Mouse (Mus musculus): ENCODE measurements around the gene Gm11084. TPM values are rescaled to one million over a fixed set of nuclear protein-coding genes. Genes with fewer than 3 reads are reported as not detected.
A peak's percentile ranks its signal among the peaks of the same experiment; 100 is the strongest.

Gene Gm11084
- polyA plus RNA-seq, 1 experiment from 2014 or later = not detected

DNA sequence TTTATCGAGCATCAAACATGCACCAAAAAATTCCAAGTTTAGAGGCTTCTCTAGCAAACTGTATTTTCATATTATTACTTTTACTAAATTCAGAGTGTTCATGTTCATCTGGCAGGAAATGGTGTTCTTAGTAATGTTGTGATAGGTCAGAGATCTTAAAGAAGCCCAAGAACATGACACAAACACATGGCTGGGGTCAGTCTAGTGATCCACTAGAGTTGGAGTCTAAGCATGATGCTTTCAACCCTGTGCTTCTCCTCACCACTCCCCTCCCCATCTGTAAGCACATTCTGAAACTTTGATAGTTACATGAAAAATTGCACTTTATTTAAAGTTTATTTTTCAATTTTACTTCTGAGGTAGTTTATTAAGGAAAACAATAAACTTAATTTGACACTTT is 9.2 kb downstream of the Gm11084 start:
- no peaks in the 10 kb centered on the region for H3K27me3 ChIP-seq
- 0 out of 2 replicates have a peak, but pooled peaks cover 5% of the 10 kb centered on the region for H3K36me3 ChIP-seq
- no peak for ATAC-seq
- H3K9ac ChIP-seq (replicated peaks) = no peak overlapping the region
- peaks cover 40% of the 10 kb centered on the region for H3K4me1 ChIP-seq (replicated peaks)
- WGBS = 85% methylated on average over 1 of the region's 1 CpGs
- peak overlapping the region; percentile 49 for H3K4me2 ChIP-seq (replicated peaks)
- H3K4me3 ChIP-seq (replicated peaks) = peak overlapping the region; percentile 20
- no peaks in the 10 kb centered on the region for H3K9me3 ChIP-seq
- no peak overlapping the region for H3K27ac ChIP-seq

DNA sequence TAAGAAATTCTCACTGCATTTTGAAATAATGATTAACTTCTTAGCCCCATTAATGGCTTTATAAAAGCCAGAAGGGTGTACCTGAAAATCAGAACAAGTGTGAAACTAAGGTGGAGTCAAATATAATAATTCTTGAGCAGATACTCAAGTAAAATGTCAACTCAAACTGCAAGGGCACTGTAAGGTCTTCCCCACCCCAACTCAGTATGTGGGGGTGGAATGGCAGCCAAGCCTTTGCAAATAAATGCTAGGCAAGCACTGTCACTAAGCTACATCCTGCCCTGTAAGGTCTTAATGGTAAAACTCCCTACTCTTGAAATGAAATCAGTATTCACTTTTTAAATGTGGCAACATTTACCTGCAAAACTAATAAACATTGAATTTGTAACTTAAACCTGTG is 10.5 kb downstream of the Gm11084 start:
- peak overlapping the region; percentile 30 for H3K4me2 ChIP-seq (replicated peaks)
- H3K9ac ChIP-seq (replicated peaks) = no peak overlapping the region
- H3K27ac ChIP-seq = no peak overlapping the region
- H3K4me1 ChIP-seq (replicated peaks) = peaks cover 33% of the 10 kb centered on the region
- no peak for ATAC-seq
- no peaks in the 10 kb centered on the region for H3K9me3 ChIP-seq
- no peak overlapping the region for H3K4me3 ChIP-seq (replicated peaks)
- H3K27me3 ChIP-seq = no peaks in the 10 kb centered on the region
- H3K36me3 ChIP-seq = peaks cover 8% of the 10 kb centered on the region

DNA sequence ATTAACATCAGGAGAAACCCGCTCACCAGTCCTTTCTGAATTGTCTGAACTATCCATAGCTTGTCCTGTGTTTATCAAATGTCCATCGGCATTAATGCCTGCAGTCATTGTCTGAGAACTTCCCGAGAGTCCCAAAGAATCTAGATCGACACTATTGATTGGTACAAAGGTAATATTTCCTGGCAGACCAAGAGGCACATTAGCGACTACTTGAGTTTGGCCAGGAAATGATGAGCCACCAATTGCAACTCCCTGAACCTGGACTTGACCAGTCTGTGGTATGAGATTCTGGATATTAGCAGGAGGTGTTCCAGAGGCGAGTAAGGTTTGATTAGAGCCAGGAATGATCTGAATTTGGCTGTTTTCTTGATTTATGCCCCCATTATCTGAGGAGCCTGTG is 15.7 kb downstream of the Gm11084 start:
- 95% methylated on average over 6 of the region's 6 CpGs for WGBS
- ATAC-seq = no peak
- H3K9ac ChIP-seq (replicated peaks) = no peak overlapping the region
- H3K9me3 ChIP-seq = no peaks in the 10 kb centered on the region
- no peak overlapping the region for H3K4me3 ChIP-seq (replicated peaks)
- no peak overlapping the region for H3K4me2 ChIP-seq (replicated peaks)
- peaks cover 17% of the 10 kb centered on the region for H3K4me1 ChIP-seq (replicated peaks)
- no peaks in the 10 kb centered on the region for H3K27me3 ChIP-seq
- no peak overlapping the region for H3K27ac ChIP-seq
- H3K36me3 ChIP-seq = peaks cover 29% of the 10 kb centered on the region

DNA sequence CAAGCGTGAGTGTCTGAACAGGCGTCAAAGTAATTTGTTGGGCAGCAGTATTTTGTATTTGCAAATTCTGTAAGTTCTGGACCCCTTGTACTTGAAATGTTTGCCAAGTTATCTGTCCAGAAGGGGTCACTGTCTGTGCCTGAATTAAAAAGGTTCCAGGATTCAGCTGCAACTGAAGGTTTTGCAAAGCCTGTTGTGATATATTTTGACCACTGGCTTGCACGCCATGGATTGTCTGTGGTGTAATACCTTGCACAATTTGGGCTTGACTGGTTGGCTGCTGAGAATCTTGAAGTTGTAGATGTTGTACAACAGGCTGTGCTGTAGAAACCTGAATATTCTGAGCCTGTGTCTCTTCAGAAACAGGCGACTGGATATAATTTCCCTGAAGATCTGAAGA is 16.2 kb downstream of the Gm11084 start:
- H3K4me2 ChIP-seq (replicated peaks) = no peak overlapping the region
- peaks cover 27% of the 10 kb centered on the region for H3K36me3 ChIP-seq
- ATAC-seq = no peak
- no peaks in the 10 kb centered on the region for H3K9me3 ChIP-seq
- no peak overlapping the region for H3K27ac ChIP-seq
- no peak overlapping the region for H3K9ac ChIP-seq (replicated peaks)
- 95% methylated on average over 4 of the region's 4 CpGs for WGBS
- H3K4me1 ChIP-seq (replicated peaks) = peaks cover 12% of the 10 kb centered on the region
- no peaks in the 10 kb centered on the region for H3K27me3 ChIP-seq
- no peak overlapping the region for H3K4me3 ChIP-seq (replicated peaks)

DNA sequence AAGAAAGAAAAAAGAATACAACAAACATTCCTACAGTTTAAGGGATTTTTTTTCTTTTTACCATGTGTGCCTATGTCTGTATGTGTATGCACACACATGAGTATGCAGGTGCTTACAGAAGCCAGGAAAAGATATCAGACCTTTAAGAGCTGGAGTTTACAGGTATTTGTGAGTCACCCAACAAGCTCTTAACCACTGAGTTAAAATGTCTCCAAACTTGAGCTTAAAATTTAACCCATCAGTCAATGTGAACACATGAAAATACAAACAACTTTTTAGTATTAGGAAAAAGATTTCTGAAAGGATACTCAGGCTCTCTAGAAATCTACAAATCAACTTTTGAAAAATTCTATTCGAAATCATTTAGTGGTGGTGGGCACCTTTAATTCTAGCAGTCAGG is 18.0 kb downstream of the Gm11084 start:
- peaks cover 6% of the 10 kb centered on the region for H3K4me1 ChIP-seq (replicated peaks)
- H3K9me3 ChIP-seq = no peaks in the 10 kb centered on the region
- WGBS = 98% methylated on average over 1 of the region's 1 CpGs
- H3K27me3 ChIP-seq = no peaks in the 10 kb centered on the region
- ATAC-seq = no peak
- H3K4me3 ChIP-seq (replicated peaks) = no peak overlapping the region
- no peak overlapping the region for H3K4me2 ChIP-seq (replicated peaks)
- H3K9ac ChIP-seq (replicated peaks) = no peak overlapping the region
- H3K36me3 ChIP-seq = peaks cover 27% of the 10 kb centered on the region
- no peak overlapping the region for H3K27ac ChIP-seq

DNA sequence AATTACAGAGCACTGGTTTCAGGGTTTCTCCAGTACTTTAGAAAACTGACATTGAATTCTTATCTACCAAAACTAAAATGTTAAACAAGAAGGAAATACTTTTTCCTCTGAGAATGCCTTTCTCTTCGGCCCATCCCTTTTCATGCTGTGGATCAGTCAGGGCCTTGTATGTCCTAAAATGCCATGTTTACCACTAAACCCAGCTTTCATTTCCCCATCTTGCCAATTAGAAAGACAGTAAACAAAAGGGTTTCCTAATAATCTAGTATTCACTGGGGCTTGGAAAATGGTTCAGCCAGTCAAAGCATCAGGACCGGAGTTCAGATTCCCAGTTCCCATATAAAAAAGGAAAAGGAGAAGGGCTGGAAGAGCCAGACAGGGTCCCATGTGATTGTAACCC is 21.1 kb downstream of the Gm11084 start:
- peaks cover 6% of the 10 kb centered on the region for H3K4me1 ChIP-seq (replicated peaks)
- no peak overlapping the region for H3K4me2 ChIP-seq (replicated peaks)
- H3K9ac ChIP-seq (replicated peaks) = no peak overlapping the region
- no peak for ATAC-seq
- H3K4me3 ChIP-seq (replicated peaks) = no peak overlapping the region
- H3K36me3 ChIP-seq = peaks cover 30% of the 10 kb centered on the region
- no peaks in the 10 kb centered on the region for H3K27me3 ChIP-seq
- WGBS = 93% methylated on average over 2 of the region's 2 CpGs
- no peaks in the 10 kb centered on the region for H3K9me3 ChIP-seq
- no peak overlapping the region for H3K27ac ChIP-seq

DNA sequence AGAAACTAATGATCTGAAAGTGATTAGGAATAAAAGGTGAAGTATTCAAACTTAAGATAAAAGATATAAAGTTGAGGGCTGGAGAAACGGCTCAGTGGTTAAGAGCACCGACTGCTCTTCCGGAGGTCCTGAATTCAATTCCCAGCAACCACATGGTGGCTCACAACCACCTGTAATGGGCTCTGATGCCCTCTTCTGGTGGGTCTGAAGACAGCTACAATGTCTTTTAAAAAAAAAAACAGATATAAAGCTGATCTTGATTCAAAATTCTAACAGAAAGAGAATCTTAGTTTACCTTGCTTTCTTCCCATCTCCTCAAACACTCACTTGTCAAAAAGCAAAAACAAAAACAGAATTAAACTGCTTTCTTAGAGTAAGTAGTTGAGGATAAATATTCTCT is 30.1 kb downstream of the Gm11084 start:
- WGBS = 96% methylated on average over 3 of the region's 3 CpGs
- Histone ChIP-seq H3K36me3 (peaks cover 35% of the 10 kb centered on the region), H3K4me1 (replicated peaks) (no peaks in the 10 kb centered on the region), H3K9ac (replicated peaks) (no peak overlapping the region), H3K27me3 (no peaks in the 10 kb centered on the region), H3K4me2 (replicated peaks) (no peak overlapping the region), H3K4me3 (replicated peaks) (no peak overlapping the region), H3K27ac (no peak overlapping the region), H3K9me3 (no peaks in the 10 kb centered on the region)
- no peak for ATAC-seq

DNA sequence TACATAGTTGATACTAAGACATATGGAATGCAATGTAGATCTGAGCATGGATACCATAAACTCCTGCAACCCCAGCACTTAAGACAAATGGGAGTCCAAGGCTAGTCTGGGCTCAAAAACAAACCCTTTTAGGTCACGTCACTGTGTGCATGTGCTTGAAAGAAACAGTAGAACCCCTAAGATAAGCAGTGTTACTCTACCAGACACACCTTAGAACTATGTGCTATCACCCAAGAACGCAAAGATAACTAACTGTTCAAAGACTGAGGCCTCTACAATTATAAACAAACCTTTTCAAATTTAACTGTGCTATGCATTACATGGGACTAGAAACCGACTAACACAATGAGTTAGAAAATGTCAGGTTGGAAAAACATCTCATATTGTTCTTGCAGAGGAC is 33.5 kb downstream of the Gm11084 start:
- Histone ChIP-seq H3K36me3 (peaks cover 28% of the 10 kb centered on the region; the same call in 1 of the 2 replicates), H3K27ac (no peak overlapping the region), H3K4me2 (replicated peaks) (no peak overlapping the region), H3K4me1 (replicated peaks) (no peaks in the 10 kb centered on the region), H3K4me3 (replicated peaks) (no peak overlapping the region), H3K27me3 (no peaks in the 10 kb centered on the region), H3K9ac (replicated peaks) (no peak overlapping the region), H3K9me3 (no peaks in the 10 kb centered on the region)
- no peak for ATAC-seq
- WGBS = 98% methylated on average over 3 of the region's 3 CpGs

DNA sequence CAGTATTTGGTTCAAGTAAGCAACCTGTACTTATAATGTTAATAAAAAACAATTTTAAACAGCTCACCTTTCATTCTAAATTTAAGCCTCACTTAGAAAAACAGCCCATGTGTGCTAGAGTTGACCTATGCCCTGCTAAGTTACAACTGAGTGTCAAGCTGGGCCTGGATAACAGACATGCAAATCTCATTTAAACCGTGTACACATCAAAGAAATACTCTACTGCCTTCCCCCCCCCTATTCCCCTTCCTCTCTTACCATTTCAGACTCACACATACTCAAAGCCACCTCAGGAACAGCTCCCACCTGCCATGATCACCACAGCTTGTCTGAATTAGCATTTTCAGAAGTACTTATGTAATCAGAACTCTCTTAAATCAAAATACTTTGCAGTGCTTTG is 50.6 kb downstream of the Gm11084 start:
- WGBS = 9% methylated on average over 1 of the region's 1 CpGs
- H3K36me3 ChIP-seq = peaks cover 18% of the 10 kb centered on the region
- no peak overlapping the region for H3K4me2 ChIP-seq (replicated peaks)
- H3K9me3 ChIP-seq = no peaks in the 10 kb centered on the region
- H3K9ac ChIP-seq (replicated peaks) = no peak overlapping the region
- H3K27me3 ChIP-seq = no peaks in the 10 kb centered on the region
- H3K4me1 ChIP-seq (replicated peaks) = no peaks in the 10 kb centered on the region
- H3K27ac ChIP-seq = no peak overlapping the region
- no peak overlapping the region for H3K4me3 ChIP-seq (replicated peaks)
- no peak for ATAC-seq

DNA sequence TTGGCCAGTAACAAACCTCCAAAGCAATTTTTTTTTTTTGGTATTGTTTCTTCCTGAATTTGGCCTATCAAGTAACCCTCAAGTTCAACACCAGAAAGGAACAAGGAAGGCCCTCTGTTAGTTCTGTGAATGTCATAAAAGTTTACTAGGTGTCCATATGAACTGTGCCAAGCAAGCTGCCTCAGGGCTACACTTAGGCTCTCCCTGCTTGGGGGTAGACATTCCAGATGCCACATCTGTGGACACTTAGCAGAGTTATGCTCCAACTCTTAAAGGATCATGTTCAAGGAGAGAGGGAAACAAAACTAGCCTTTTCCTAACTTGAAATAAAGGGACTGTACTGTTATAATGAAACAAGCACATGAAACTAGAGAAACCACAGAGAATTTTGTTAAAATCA is 54.3 kb downstream of the Gm11084 start:
- Histone ChIP-seq H3K9ac (replicated peaks) (no peak overlapping the region), H3K9me3 (no peaks in the 10 kb centered on the region), H3K4me2 (replicated peaks) (no peak overlapping the region), H3K4me1 (replicated peaks) (no peaks in the 10 kb centered on the region), H3K4me3 (replicated peaks) (no peak overlapping the region), H3K27ac (no peak overlapping the region), H3K27me3 (no peaks in the 10 kb centered on the region), H3K36me3 (peaks cover 3% of the 10 kb centered on the region; the same call in 1 of the 2 replicates)
- no peak for ATAC-seq

DNA sequence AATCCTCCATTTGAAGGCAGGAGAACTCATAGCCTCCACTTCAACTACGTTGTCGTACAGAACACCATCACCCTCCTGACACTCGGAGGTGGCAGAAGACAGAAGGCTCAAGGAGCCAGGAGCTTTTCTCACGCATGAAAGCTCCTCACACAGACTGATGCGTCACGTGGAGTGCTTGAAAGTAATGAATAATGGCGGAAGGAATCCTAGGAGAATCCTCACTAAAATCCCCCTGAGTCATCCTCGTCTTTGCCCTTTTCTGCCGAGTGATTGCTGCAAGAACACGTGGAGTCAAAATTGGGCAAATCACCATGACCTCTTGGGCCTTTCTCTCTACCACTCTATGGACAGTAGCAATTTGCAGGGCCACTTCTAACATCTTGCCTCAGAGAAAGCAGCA is 61.5 kb downstream of the Gm11084 start:
- Histone ChIP-seq H3K4me1 (replicated peaks) (no peaks in the 10 kb centered on the region), H3K9ac (replicated peaks) (no peak overlapping the region), H3K27ac (no peak overlapping the region), H3K4me3 (replicated peaks) (no peak overlapping the region), H3K27me3 (no peaks in the 10 kb centered on the region), H3K4me2 (replicated peaks) (no peak overlapping the region), H3K9me3 (peaks cover 2% of the 10 kb centered on the region; the same call in 1 of the 2 replicates), H3K36me3 (no peaks in the 10 kb centered on the region)
- ATAC-seq = no peak
- 69% methylated on average over 10 of the region's 10 CpGs for WGBS
